Mouse (Mus musculus) gastrocnemius, postnatal 36 days (tissue): ENCODE data around the gene Mrpl54. TPM values are rescaled to one million over a fixed set of nuclear protein-coding genes. Genes with fewer than 3 reads are reported as not detected.

Experiments used
- DNase-seq, 2 experiments: peaks; one replicate each; pipeline ENCODE4 v3.0.0; 2022
- intact Hi-C: fragments of 180-260 bp; cut with DNase I; formaldehyde crosslinking; loops from one replicate; pipeline ENCODE4 v1.15.1; 2025
- total RNA-seq, 2 experiments: library from RNA; stranded (reverse); gene quantifications; 2 replicates each; pipeline ENCODE4 v1.2.3; 2021

Gene Mrpl54
- total RNA-seq, 2 experiments from 2014 or later, result 90.6 to 91.0 TPM

DNA sequence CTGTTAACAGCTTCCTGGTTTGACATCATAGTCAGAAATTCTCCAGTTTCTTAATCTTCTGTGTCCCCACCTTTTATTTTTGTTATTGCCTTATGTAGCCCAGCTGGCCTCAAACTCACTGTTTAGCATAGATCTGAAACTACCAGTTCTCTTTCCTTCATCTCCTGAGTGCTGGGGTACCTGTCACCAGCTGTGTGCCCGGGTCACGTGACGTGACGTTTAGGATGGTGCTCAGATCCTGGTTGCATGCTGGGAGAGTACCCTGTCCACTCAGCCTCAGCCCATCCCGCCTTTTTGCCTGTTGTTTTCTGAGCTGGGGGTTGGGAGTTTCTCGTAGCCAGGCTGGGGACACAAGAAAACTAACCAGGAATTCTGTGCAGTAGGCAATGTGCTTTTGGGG is 30.5 kb upstream of the Mrpl54 start:
- no peak for DNase-seq
- intact Hi-C loops, result no loop called here

DNA sequence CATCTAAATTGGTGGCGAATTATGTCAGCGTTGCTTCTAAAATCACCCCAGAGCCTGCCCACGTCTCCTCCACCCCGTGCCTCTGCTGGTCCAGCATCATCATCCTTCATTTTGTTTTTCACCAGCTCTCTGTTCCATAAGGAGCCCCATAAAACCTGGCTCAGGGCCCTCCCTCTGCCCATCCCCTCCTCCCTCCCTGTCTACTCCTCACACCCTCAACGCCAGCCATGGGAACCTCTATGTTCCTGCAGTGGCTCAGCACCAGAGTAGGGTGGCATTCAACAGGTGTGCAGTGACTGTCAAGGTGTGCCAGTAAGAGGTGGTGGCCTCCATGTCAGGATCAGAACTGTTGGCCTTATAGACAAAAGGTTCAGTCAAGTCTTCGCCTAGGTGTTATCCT is 28.5 kb upstream of the Mrpl54 start:
- intact Hi-C loops, result no loop called here
- DNase-seq, result no peak

DNA sequence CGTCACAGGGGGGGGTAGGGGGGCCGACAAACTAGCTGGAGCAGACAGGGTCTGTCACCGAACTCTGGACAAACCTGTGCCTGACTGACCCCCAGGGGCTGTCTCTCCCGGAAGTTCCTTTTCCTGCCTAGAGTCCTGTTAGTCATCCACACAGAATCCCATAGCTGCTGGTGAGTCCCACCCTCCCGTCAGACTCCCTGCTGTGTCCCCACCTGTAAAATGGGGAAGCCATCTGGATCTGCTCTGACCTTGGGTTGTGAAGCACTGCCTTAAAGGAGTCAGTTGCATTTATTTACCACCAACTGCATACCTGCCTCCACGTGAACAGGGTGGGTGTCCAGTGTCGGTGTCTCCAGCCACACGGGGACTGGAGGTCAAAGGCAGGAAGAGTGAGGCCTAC is 27.7 kb upstream of the Mrpl54 start:
- no peak for DNase-seq
- intact Hi-C loops, result no loop called here

DNA sequence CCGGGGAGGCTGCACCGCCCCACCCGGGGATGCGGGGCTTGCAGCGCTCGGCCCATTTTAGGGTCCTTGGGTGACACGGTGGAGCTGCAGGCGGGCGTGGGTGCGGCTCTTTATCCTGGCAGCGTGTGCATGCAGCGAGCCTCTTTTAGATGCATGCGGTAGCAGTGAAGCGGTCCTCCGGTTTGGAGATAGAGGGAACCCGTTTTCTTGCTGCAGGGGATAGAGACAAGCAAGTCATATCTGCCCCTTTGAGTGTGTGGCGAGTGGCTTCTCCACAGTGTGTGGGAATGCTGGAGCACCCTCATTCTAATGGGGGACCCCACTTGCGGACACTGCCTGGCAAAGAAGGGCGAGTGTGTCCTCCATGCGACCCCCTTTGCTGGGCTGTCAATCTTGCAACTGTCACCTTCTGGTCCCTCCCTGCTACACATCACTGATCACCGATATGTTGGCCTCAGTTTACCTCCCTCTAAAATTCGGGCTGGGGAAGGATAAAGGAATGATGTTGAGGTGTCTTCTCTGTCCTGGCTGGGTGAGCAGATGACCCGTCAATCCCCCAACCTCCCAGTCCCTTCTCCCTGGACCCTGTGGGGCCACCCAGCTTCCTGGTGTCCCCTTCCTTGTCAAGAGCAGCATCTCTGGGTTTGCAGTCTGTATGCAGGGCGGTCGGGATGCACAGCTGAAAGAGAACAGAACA is 26.7 kb upstream of the Mrpl54 start:
- no peak for DNase-seq
- intact Hi-C loops, result loop anchor here (2.0 kb wide), 1 partner anchor 27 kb away; the partner anchor contains the start of gene Cactin

DNA sequence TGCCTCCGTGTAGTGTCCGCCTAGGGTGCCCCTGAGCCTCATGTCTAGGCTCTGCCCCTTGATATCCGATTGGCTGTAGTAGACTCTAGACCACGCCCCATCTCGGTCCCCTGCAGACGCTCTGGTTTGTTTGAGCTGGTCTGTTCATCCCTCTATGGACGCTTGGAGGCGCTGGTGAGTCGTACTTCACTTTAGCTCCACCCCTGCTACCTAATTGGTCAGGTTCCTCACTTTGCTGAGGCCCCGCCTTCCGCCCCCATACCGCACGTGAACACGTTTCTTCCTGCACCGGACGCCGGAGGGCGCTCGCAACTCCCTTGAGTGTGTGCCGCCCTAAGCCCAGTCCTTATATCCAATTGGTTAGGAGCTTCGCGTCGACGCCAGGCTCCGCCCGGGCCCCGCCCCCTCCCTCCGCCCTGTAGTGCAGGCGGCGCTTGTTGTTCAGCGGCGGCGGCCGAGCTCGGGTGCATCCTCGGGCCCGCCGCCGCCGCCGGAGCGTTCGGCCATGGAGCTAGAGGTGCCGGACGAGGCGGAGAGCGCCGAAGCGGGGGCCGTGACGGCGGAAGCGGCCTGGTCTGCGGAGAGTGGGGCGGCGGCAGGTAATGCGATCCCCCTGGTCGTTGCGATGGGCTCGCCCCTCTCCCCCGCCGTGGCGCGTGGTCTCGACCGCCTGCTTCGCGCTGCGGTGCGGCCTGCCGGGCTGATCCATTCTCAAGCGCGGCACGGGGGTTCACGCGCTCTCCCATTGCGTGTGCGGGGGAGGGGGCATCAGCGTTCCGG is 26.0 kb upstream of the Mrpl54 start, which contains the start of gene Pip5k1c:
TSS of gene Pip5k1c (plus strand) at position 410 of the 780 bp plus-strand sequence.
- intact Hi-C loops, result loop anchor here (2.0 kb wide), 1 partner anchor 28 kb away; the partner anchor contains the start of gene Cactin
- DNase-seq, result peak; percentile 98 to 99

DNA sequence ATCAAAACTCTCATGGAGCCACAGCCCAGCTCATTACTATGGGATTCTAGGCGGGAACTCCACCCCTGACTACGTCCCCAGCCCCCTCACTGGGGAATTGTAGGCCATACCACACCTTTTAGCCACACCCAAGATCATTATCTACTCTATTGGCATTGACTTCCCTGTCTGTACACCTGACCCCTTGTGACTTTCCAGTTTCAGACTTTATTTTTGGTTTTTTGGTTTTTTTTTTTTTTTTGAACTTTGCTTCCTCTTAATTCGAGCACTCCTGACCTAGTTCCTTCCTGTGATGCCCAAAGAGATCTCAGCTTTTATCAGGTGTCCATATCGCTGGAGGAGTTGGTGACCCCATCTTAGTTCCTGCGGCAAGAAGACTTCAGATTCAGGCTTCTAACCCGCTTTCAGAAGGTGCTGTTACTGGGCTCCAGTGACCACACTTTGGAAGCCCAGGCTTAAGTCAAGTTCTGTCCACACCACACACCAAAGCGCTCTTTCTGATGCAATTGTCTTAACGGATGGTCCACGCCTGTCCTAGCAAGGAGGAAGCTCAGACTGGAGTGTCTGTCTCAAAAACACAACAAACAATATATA is 24.9 kb upstream of the Mrpl54 start, which contains the start of gene Tjp3:
TSS of gene Tjp3 (minus strand) at position 71 of the 594 bp plus-strand sequence.
- intact Hi-C loops, result loop anchor here (2.0 kb wide), 1 partner anchor 29 kb away; the partner anchor contains the start of gene Cactin
- DNase-seq, result no peak

DNA sequence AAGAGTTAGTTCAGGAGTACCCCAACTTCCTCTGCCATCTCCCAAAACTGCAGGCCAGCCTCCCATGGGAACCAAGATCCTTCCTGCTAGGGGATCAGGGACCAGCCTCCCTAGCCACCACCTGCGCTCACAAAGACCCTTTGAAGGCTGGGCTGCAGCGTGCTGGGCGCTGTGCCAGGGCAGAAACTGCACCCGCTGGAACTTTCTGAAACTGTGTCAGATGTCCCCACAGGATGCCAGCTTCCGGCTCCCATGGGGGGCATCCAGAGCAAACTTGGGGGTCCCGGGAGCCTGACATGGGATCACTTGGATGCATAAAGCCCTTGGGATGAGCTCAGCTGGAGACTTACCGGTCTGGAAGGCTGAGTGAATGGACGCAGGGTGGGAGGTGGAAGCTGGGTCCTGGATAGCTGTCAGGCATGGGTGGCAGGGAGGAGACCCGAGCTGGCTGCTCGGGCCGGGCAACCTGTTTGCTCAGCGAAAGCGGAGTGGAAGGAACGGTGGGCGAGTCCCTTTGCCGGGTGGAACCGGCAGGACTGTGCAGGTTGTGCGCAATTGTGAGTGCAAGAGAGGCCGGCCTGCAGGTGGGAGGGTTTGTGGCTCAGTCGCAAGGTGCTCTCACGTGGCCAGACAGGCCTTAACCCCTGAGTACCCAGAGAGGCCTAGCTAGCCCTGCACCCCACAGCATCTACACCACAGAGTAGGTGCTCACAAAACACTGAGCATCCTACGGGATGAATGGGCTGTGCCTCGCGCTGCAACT is 24.1 kb upstream of the Mrpl54 start:
- DNase-seq, result no peak
- intact Hi-C loops, result no loop called here

DNA sequence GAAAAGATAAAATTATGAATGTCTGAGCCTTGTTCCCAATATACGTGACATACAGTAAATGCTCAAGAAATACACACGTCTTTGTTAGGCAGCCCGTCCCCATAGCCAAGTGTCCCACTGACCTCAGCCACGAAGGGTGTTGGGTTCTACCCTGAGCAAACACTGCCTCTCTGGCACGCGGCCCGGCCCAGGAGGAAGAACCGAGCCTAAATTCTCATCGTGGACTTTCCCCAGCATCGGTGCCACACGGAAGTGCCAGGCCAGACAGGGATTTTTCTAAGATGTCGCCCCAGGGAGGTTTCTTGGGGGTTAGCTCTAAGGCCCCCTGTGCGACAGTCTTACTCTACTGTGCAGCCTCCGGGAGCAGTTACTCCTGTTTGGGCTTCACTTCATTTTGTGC is 23.1 kb upstream of the Mrpl54 start:
- intact Hi-C loops, result loop anchor here (2.0 to 5.0 kb wide), 3 partner anchors 15 to 162 kb away; no protein-coding TSS in a partner anchor
- no peak for DNase-seq

DNA sequence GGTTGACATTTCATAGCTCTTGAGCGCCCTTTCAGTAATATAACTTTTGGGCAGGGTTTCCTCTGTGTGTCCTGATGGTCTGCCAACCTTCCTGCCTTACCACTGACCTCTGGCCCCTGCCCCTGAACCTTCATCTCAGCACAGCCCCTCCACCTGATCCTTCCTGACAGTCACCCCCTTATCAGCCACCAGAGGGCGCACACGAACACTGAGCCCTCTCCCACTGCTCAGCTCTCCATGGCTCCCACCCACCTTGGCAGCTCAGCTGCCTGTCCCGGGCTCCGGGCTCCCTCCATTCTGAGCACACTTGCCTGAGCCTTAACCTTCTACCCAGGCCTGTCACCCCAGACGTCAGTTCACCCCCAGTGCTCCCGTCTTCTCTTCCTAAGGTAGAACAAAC is 22.5 kb upstream of the Mrpl54 start:
- peak; percentile 56 to 60 for DNase-seq
- intact Hi-C loops, result loop anchor here (2.0 to 5.0 kb wide), 3 partner anchors 16 to 163 kb away; no protein-coding TSS in a partner anchor

DNA sequence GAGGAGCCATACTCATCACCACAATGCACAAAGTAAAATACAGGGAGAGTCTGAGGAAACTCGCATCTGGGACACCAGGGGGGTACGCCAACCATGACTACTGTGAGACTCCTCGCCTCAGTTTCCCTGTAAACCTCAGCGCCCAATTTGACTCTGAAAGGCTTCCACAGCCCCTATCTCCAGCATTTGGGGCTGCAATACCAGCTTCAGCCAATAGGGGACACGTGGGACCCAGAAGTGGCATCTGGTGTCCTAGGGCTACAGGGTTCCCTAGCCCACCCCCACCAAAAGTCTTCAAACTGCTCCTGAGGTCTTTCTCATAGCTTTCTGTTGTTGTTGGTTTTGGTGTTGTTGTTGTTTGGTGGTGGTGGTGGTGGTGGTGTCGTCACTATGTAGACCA is 21.9 kb upstream of the Mrpl54 start:
- intact Hi-C loops, result loop anchor here (2.0 to 5.0 kb wide), 3 partner anchors 16 to 164 kb away; no protein-coding TSS in a partner anchor
- no peak for DNase-seq

DNA sequence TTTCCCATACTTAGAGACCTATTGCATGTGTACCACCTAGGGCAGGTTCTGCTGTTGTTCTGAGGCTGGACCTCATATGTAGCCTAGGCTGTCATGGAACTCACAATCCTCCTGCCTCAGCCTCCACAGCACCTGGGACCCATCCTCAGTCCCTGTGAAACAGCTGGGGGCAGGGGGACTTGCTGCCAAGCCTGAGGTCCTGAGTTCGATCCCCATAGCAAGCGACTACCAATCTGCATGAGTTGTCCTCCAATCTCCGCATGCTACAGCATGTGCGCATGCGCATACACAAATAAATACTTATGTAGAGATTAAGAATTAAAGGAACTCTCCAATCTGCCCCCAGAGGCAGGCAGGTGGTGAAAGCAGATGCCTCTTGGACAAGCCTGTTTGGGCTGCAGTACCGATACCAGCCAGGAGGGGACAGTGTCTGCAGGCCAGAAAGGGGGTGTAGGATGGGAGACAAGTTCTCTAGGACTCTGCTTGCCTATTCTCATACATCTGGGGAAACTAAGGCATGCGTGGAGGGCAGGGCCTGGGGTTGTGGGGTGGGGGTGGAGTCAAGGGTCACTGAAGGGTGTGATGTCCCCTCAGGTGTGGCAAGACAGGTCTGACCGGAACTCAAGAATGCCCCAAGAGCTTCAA is 20.9 kb upstream of the Mrpl54 start:
- intact Hi-C loops, result loop anchor here (2.0 to 5.0 kb wide), 3 partner anchors 17 to 165 kb away; no protein-coding TSS in a partner anchor
- peak in 1 of 2 experiments; percentile 59 for DNase-seq

DNA sequence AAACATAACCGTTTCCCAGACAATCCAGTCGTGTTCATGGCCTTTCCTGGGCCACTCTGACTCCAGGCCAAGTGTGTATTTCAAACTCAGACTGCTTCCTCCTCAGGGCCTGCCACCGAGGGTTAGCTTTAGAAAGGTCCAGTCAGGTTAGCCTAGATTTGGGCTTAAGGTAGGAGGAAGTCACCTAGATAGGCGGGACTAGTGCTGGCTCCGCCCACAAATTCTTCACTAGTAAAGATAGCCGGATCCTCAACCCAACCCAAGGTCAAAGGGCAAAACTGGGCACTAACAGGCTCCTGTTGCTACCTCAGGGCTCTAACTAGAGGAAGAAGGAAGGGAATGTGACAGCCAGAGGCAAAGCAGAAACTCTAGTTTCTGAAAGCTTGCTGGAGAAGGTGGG is 19.9 kb upstream of the Mrpl54 start:
- no peak for DNase-seq
- intact Hi-C loops, result loop anchor here (5.0 kb wide), 1 partner anchor 166 kb away; no protein-coding TSS in a partner anchor

DNA sequence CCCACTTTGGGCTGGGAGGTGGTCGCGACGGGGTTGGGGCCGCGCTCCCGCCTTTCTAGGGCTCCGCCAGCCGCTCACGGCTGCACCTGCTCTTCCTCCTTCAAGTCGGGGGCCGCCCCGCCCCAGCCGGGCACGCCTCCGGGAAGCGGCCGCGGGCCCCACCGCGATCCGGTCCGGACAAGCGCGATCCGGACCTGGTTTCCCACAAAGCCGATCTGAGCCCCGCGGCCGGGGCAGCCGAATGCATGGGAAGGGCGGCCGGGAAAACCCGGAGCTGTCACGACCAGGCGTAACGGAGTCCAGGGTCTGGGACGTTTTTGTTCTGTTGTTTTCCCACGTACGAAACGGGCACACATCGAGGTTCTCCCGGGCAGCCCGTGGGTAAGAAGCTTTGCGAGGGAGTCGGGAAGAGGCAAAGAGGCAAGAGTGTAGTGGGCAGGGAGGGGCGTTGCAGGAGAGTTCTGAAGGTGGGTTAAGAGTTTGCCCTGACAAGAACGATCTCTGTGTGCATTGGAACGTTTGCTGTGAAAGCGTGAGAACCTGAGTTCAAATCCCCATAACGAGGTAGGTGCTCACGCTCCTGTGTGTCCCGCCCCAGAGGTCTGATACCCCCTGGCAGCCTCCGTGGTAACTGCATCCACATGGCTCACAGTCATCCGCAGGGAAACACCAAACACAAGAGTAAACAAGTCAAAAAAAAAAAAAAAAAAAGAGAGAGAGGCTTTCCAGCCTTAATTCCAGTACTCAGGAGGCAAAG is 19.1 kb upstream of the Mrpl54 start:
- DNase-seq, result peak; percentile 82 to 84
- intact Hi-C loops, result loop anchor here (5.0 kb wide), 1 partner anchor 166 kb away; no protein-coding TSS in a partner anchor

DNA sequence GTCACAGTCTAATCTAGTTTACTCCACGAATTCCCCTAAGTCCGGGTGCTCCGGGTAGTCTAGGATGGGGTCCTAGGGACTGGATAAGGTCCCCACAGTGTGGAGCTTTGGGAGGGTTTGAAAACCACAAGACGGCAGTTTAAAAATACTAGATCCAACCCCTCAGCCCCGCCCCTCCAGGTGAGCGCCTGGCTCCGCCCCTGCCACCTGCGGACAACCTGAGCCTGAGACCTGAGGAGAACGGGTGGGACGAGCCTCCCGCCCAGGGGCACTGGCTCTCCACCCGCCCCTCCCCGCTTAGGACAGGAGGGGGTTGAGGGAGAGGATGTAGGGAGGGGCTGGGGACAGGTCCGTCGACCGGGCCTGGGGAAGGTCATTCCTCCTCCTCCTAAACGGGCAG is 18.0 kb upstream of the Mrpl54 start:
- no peak for DNase-seq
- intact Hi-C loops, result loop anchor here (5.0 kb wide), 1 partner anchor 168 kb away; no protein-coding TSS in a partner anchor

DNA sequence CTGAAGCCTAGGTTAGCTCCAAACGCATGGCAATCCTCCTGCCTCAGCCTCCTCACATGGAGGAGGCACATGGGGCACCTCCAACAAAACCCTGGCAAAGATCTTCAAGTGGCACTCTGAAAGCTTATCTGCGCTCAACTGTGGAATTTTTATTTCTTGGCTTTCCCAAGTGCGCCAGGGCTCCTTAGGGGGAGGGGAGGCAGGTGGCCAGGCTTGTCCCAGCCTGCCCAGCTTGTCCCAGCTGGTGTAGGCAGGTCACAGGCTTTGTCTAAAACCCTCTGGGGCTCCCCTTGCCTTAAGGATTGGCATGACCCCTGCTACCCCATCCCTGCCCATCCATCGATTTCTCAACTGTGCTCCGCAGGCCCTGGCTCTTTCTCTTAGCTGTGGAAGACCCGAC is 17.5 kb upstream of the Mrpl54 start:
- no peak for DNase-seq
- intact Hi-C loops, result no loop called here

DNA sequence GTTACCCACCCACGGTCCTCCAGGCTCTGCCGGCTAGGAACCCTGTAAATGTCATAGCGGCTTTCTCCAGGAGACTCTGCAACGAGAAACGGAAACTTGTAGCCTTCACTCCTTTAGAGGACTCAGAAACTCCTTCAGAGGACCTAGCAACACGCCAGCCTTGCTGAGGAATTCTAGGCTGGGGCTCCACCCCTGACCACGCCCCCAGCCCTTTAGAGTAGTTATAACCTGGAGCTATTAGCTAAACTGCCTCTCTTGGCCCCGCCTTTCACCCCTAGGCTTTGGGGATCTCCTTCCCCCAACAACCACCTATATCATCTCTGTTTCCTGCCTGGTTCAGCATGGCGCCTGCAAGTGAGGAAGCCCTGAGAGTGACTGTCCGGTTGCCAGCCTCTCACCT is 12.8 kb upstream of the Mrpl54 start:
- no peak for DNase-seq
- intact Hi-C loops, result no loop called here

DNA sequence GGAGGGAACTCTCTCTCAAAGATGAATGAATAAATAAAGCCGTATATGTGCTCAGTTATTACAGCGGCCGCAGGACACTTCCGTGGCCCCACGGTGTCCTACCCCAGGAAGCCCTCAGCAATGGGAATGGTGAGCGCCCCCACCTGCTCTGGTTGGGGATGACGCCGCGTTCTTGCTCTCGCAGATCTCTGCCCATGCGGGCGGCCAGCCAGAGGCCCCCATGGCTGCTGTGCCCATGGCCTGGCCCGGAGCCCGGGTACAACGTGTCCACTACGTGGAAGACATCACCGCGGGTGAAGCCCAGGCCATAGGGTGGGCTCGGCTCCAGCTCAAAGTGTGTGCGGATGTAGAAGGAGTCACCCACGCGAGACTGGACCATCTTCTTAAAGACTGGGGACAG is 10.9 kb upstream of the Mrpl54 start:
- intact Hi-C loops, result no loop called here
- DNase-seq, result no peak

DNA sequence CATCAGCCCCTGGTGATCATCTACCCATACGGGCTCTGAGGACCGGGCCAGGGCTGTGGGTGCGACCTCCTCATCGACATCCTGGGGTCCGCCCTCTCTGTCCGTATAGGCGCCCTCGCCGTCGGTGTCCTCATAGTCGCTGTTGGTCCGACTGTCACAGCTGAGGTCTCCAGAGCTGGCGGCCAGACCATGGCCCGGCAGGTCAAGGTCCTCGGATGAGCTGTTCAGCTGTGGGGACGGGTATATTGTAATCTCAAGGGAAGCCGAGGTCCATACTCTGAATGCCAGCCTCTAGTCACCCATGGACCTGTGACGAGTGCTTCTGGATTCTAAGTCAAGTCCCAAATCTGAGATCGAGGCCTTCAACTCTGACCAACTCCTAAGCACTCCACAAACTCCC is 7.1 kb upstream of the Mrpl54 start:
- DNase-seq, result no peak
- intact Hi-C loops, result no loop called here

DNA sequence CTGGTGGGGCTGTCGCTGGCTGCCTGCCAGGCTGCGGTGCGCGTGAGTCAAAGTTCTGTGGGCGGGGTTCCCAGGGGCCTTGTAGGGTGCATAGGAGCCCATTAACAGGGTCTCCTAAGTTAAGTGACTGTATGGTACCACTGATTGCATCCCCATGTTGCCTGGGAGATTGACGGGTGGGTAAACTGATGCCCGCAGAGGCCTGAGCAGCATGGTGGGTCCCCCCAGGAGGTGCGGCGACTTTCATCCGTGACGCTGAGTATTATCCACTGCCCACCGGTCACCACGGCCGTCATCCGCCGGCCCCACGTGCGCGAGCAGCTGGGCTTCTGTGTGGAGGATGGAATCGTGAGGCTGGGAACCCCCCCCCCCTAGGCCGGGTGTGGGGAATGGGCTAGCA is 5.6 kb upstream of the Mrpl54 start:
- no peak for DNase-seq
- intact Hi-C loops, result no loop called here
